Mouse (Mus musculus) kidney, adult 2 months (tissue): ENCODE measurements at regions not wholly inside any gene's neighbourhood (a gene's known extent, or its start where the extent isn't known, plus 50 kb on each side); places are given as distances from the start of the nearest gene placed in this dataset.

ENCODE experiments used
- CTCF ChIP-seq: fragments of 200-500 bp; conservative IDR thresholded peaks from 2 replicates; pipeline ENCODE4 v1.5.1; 2011; ENCODE audit warnings: low read depth, mild to moderate bottlenecking, control low read depth, low read length, moderate library complexity, mixed read lengths; ENCODE audit not compliant: insufficient read depth, insufficient read length
- POLR2A ChIP-seq: fragments of 200-500 bp; IDR thresholded peaks from one replicate; pipeline ENCODE4 v1.6.1; 2011; ENCODE audit warnings: low read depth, low read length, control low read depth

DNA sequence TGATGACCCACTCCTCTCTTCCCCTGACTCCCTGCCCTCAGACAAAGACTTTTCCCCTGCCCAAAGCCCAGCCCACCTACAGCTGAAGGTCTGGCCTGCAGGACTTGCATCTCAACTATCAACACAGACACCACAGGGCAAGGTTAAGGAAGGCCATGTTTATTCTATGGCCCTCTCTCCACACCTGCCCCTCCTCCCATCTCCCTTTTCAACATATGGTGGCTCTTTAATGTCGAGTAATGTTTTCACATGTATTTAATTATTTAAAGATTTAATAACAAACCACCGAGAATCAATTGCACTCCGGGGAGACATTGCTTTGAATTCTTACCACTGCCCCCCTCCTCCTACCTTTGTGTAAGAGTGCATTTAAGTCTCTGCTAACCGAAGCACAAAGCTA, 273.6 kb downstream of the Lrig3 start:
- TF ChIP-seq CTCF (no peak), POLR2A (no peak)
